ENCODE assay signal across 8 mouse cellular contexts in the genomic region with DNA sequence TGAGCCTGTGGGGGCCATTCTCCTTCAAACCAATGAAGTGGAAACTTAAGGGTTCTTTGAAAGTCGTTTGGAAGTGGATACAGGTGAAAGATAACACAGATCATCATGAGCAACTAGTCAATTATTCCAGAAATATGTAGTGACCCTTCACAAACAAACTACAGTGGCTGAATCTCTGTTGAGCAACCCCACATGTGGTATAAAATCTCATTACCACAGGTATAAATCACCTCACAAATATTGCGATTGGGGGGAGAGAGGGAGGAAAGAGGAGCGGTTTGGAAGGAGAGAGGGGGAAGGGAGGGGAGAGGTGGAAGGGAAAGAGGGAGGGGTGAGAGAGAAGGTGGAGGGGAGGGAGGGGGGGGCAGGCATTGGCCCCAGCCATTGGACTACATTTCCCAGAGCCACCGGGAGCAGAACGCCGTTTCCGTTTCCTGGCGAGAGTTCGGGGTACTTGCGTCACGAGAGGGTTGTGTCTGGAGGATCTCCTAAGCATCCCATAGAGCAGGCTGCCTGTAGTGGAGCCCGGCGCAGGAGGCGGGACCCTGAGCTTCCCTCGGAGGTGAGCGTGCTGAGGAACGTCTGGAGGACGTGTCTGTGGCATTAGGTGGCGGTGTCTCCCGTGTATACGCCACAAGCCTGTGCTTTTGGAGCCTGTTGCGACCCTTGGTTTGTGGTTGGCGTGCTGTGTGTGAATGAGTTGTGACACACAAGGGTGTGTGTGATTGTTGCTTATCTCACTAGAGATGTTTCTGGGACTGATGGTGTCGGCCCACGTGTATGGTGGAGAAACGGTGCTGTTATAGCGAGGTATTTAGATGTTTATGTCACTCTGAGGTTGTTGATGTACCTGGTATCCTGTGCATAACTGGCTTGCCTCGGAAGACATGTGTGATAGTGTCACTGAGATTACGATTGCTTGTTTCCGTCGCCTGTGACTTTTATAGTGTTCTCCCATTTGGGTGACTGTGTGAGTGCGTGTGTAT. TPM values are rescaled to one million over a fixed set of nuclear protein-coding genes. Genes with fewer than 3 reads are reported as not detected.
DNase-seq lines count a peak whose midpoint lies in the region; ATAC-seq and TF ChIP-seq lines count a peak whose summit lies in the region.

A gene (plus strand): TSS at position 448 of the 986 bp plus-strand sequence.

- WGBS in heart, embryonic 12.5 days = 6% methylated on average over 32 of the region's 32 CpGs
- 3% methylated on average over 32 of the region's 32 CpGs for WGBS in kidney, postnatal 0 days
- WGBS in liver, embryonic 11.5 days = 5% methylated on average over 32 of the region's 32 CpGs
- 4% methylated on average over 32 of the region's 32 CpGs for WGBS in stomach, embryonic 14.5 days

- TF ChIP-seq CTCF in bone marrow macrophage, adult 2 months (IDR thresholded peaks at IDR 0.05; ENCODE audit: low read depth, low read length) = no peak
- peak; percentile 30; the same call in 1 of the 2 replicates for TF ChIP-seq CTCF in kidney, postnatal 0 days (IDR thresholded peaks at IDR 0.05; ENCODE audit: low read depth)

- H3K4me2 ChIP-seq in heart, embryonic 12.5 days = peak within 1 kb of the TSS; percentile 88
- H3K4me2 ChIP-seq in kidney, postnatal 0 days (ENCODE audit: low read length) = peak within 1 kb of the TSS; percentile 83
- peak within 1 kb of the TSS; percentile 69 for H3K4me2 ChIP-seq in liver, embryonic 11.5 days
- H3K4me2 ChIP-seq in stomach, embryonic 14.5 days (replicated peaks; ENCODE audit: low read depth, low read length) = peak within 1 kb of the TSS; percentile 49

- H3K36me3 ChIP-seq in heart, embryonic 12.5 days = peaks cover 7% of the 10 kb centered on the region; the same call in 1 of the 2 replicates
- H3K36me3 ChIP-seq in kidney, postnatal 0 days (ENCODE audit: insufficient read depth, low read length) = peaks cover 4% of the 10 kb centered on the region; the same call in 1 of the 2 replicates
- H3K36me3 ChIP-seq in liver, embryonic 11.5 days (ENCODE audit: control insufficient read depth, insufficient read depth, low read length) = peaks cover 3% of the 10 kb centered on the region; the same call in 1 of the 2 replicates
- no peaks in the 10 kb centered on the region for H3K36me3 ChIP-seq in stomach, embryonic 14.5 days (ENCODE audit: control insufficient read depth, insufficient read depth, low read length)

- H3K4me1 ChIP-seq in bone marrow macrophage, adult 2 months (ENCODE audit: control insufficient read depth, insufficient read depth, low read length) = peaks cover 2% of the 10 kb centered on the region; the same call in 1 of the 2 replicates
- H3K4me1 ChIP-seq in heart, embryonic 12.5 days (replicated peaks) = peaks cover 6% of the 10 kb centered on the region
- peaks cover 5% of the 10 kb centered on the region; the same call in 1 of the 2 replicates for H3K4me1 ChIP-seq in kidney, postnatal 0 days (replicated peaks; ENCODE audit: insufficient read depth, low read length)
- peaks cover 4% of the 10 kb centered on the region for H3K4me1 ChIP-seq in liver, embryonic 11.5 days (replicated peaks; ENCODE audit: control insufficient read depth, insufficient read depth, low read length)
- peaks cover 5% of the 10 kb centered on the region for H3K4me1 ChIP-seq in stomach, embryonic 14.5 days (ENCODE audit: control insufficient read depth, insufficient read depth, low read length)

- H3K9me3 ChIP-seq in heart, embryonic 12.5 days (replicated peaks) = peaks cover 6% of the 10 kb centered on the region; the same call in 1 of the 2 replicates
- H3K9me3 ChIP-seq in kidney, postnatal 0 days (replicated peaks; ENCODE audit: low read length) = no peaks in the 10 kb centered on the region
- H3K9me3 ChIP-seq in liver, embryonic 11.5 days (ENCODE audit: control insufficient read depth, low read length) = no peaks in the 10 kb centered on the region
- H3K9me3 ChIP-seq in stomach, embryonic 14.5 days (ENCODE audit: control insufficient read depth, low read depth, low read length) = no peaks in the 10 kb centered on the region

- TF ChIP-seq POLR2A in bone marrow macrophage, adult 2 months (IDR thresholded peaks at IDR 0.05; ENCODE audit: borderline replicate concordance, low read depth, low read length) = no peak

- peak; percentile 30; the same call in 1 of the 2 replicates for ATAC-seq in erythroid progenitor cell, adult 5-6 weeks (replicated peaks; ENCODE audit: low FRiP score, poor library complexity, severe bottlenecking)
- peak; percentile 97 for ATAC-seq in heart, embryonic 12.5 days (ENCODE audit: insufficient number of reproducible peaks, low FRiP score)
- ATAC-seq in kidney, postnatal 0 days (replicated peaks; ENCODE audit: low FRiP score, low read depth) = peak; percentile 94
- ATAC-seq in liver, embryonic 11.5 days (replicated peaks; ENCODE audit: low FRiP score) = peak; percentile 97
- peak; percentile 97 for ATAC-seq in stomach, embryonic 14.5 days (ENCODE audit: insufficient number of reproducible peaks, insufficient read depth, low FRiP score, low read depth)

- H3K4me3 ChIP-seq in bone marrow macrophage, adult 2 months (ENCODE audit: insufficient read depth, low read length) = peak within 1 kb of the TSS; percentile 82
- peak within 1 kb of the TSS; percentile 61 for H3K4me3 ChIP-seq in heart, embryonic 12.5 days
- H3K4me3 ChIP-seq in kidney, postnatal 0 days (replicated peaks; ENCODE audit: low read depth, low read length) = peak within 1 kb of the TSS; percentile 66
- peak within 1 kb of the TSS; percentile 69 for H3K4me3 ChIP-seq in liver, embryonic 11.5 days (ENCODE audit: low read depth, low read length)
- H3K4me3 ChIP-seq in stomach, embryonic 14.5 days (ENCODE audit: low read depth, low read length) = peak within 1 kb of the TSS; percentile 55

- H3K27ac ChIP-seq in bone marrow macrophage, adult 2 months (ENCODE audit: insufficient read depth, low read depth, low read length) = no peak within 1 kb of the TSS
- H3K27ac ChIP-seq in heart, embryonic 12.5 days (ENCODE audit: poor library complexity, severe bottlenecking) = peak within 1 kb of the TSS; percentile 5; the same call in 1 of the 2 replicates
- no peak within 1 kb of the TSS for H3K27ac ChIP-seq in kidney, postnatal 0 days
- no peak within 1 kb of the TSS for H3K27ac ChIP-seq in liver, embryonic 11.5 days (ENCODE audit: low read depth, low read length)
- H3K27ac ChIP-seq in stomach, embryonic 14.5 days (ENCODE audit: low read length) = no peak within 1 kb of the TSS

- no peaks in the 10 kb centered on the region for H3K27me3 ChIP-seq in heart, embryonic 12.5 days (replicated peaks)
- no peaks in the 10 kb centered on the region for H3K27me3 ChIP-seq in kidney, postnatal 0 days (ENCODE audit: insufficient read depth, low read length)
- H3K27me3 ChIP-seq in liver, embryonic 11.5 days (replicated peaks; ENCODE audit: control insufficient read depth, insufficient read depth, low read length) = no peaks in the 10 kb centered on the region
- H3K27me3 ChIP-seq in stomach, embryonic 14.5 days (ENCODE audit: control insufficient read depth, insufficient read depth, low read length) = no peaks in the 10 kb centered on the region

- H3K9ac ChIP-seq in heart, embryonic 12.5 days = peak within 1 kb of the TSS; percentile 68
- peak within 1 kb of the TSS; percentile 55 for H3K9ac ChIP-seq in kidney, postnatal 0 days (ENCODE audit: low read depth, low read length)
- peak within 1 kb of the TSS; percentile 44 for H3K9ac ChIP-seq in liver, embryonic 11.5 days (ENCODE audit: low read depth, low read length)
- H3K9ac ChIP-seq in stomach, embryonic 14.5 days (replicated peaks; ENCODE audit: low read depth, low read length) = no peak within 1 kb of the TSS; the same call in 1 of the 2 replicates

- DNase-seq in B cell, adult 2 months = peak; percentile 81 to 82
- DNase-seq in kidney, postnatal 0 days (ENCODE audit: low spot score) = peak; percentile 96
- peak; percentile 80 for DNase-seq in liver, embryonic 11.5 days (ENCODE audit: low spot score)
- peak; percentile 88 for DNase-seq in naive thymus-derived CD4-positive, alpha-beta T cell, adult 2 months (ENCODE audit: low read depth)

RNA-seq across cellular contexts. Expression of the gene that starts here (rescaled TPM):
- polyA plus RNA-seq in bone marrow macrophage, adult 2 months (2012; ENCODE audit: insufficient read depth, insufficient read length, missing spikeins) = 4.8 and 5.7 TPM in 2 replicates
- 1.1 and 2.9 TPM in 2 replicates for total RNA-seq in erythroid progenitor cell, adult 5-6 weeks (2015; ENCODE audit: low replicate concordance)
- total RNA-seq in erythroid progenitor cell, adult 5-6 weeks (2017; ENCODE audit: low replicate concordance) = 0.51 TPM in 1 of 2 replicates, not detected in the other
- 4.4 and 4.6 TPM in 2 replicates for polyA plus RNA-seq in heart, embryonic 12.5 days (2016; fragmentation: Nextera tagmentation; extraction: Ambion mirVana)
- polyA plus RNA-seq in kidney, postnatal 0 days (2015; fragmentation: Nextera tagmentation; extraction: Ambion mirVana) = 5.5 and 5.6 TPM in 2 replicates
- 3.9 and 5.7 TPM in 2 replicates for polyA plus RNA-seq in liver, embryonic 11.5 days (2014; fragmentation: Nextera tagmentation; extraction: Ambion mirVana)
- 8.8 and 12.2 TPM in 2 replicates for polyA plus RNA-seq in stomach, embryonic 14.5 days (2014; fragmentation: Nextera tagmentation; extraction: Ambion mirVana)

Comparison
In these comparisons a context has a peak if more than half of its experiments do, and no peak if none do; other contexts are left out.
1. ATAC-seq: peak in every context shown above with its lines; median percentile 97 in heart, embryonic 12.5 days; 97 in liver, embryonic 11.5 days; 97 in stomach, embryonic 14.5 days; 94 in kidney, postnatal 0 days; 30 in erythroid progenitor cell, adult 5-6 weeks.